Mouse (Mus musculus) megakaryocyte, embryonic 14.5 days (primary cell): ENCODE data around the gene Slc12a3. TPM values are rescaled to one million over a fixed set of nuclear protein-coding genes. Genes with fewer than 3 reads are reported as not detected.

Experiments used
- H3K27me3 ChIP-seq: replicated peaks from 2 replicates; pipeline ENCODE3; 2012; ENCODE audit warnings: inconsistent platforms
- H3K36me3 ChIP-seq: replicated peaks from 2 replicates; pipeline ENCODE3; 2012; ENCODE audit warnings: low read length, inconsistent platforms, mixed read lengths
- H3K4me1 ChIP-seq: 2 replicates; pipeline ENCODE4 v1.6.1; 2012; ENCODE audit warnings: inconsistent platforms
- H3K4me3 ChIP-seq: replicated peaks from 2 replicates; pipeline ENCODE3; 2012; ENCODE audit warnings: moderate library complexity, mild to moderate bottlenecking, inconsistent platforms
- H3K9me3 ChIP-seq: 2 replicates; pipeline ENCODE4 v1.6.1; 2012; ENCODE audit warnings: inconsistent platforms
- FLI1 ChIP-seq: IDR thresholded peaks from 2 replicates; pipeline ENCODE4 v1.6.1; 2012; ENCODE audit warnings: low read length, inconsistent platforms, mixed read lengths
- GATA1 ChIP-seq: IDR thresholded peaks from 3 replicates; pipeline ENCODE4 v1.6.1; 2012; ENCODE audit warnings: mixed read lengths, low read length, inconsistent platforms, borderline replicate concordance
- polyA plus RNA-seq: library from polyadenylated mRNA; stranded (reverse); fragments of >175 nt; gene quantifications from 2 replicates; pipeline ENCODE4 v1.2.3, GENCODE M21; 2012; ENCODE audit warnings: low replicate concordance; ENCODE audit not compliant: insufficient read depth

Gene Slc12a3
- polyA plus RNA-seq, 1 experiment: not detected

DNA sequence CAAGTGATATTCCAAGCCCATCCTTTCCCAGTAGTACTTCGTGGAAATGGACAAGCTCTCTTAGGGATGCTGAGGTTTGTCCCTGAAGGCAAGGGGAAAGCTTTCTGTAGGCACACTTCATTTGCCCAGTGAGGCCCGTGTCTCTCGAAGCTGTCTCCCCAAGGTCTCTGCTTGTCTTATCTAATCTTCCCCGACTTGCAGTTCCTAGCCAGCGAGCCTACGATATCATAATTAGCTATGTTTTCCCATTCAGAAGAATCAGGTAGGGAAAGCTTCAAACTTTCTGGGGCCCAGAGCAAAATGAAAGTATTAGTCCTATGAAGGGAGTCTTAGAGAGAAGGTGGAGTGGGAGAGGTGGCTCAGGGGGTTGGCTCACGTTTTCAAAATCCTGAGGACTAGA is 55.2 kb downstream of the Slc12a3 start:
- Histone ChIP-seq H3K9me3 (no peaks in the 10 kb centered on the region), H3K27me3 (no peaks in the 10 kb centered on the region), H3K4me3 (no peak overlapping the region), H3K4me1 (peaks cover 55% of the 10 kb centered on the region), H3K36me3 (peaks cover 11% of the 10 kb centered on the region)
- TF ChIP-seq FLI1 (no peak), GATA1 (no peak)

DNA sequence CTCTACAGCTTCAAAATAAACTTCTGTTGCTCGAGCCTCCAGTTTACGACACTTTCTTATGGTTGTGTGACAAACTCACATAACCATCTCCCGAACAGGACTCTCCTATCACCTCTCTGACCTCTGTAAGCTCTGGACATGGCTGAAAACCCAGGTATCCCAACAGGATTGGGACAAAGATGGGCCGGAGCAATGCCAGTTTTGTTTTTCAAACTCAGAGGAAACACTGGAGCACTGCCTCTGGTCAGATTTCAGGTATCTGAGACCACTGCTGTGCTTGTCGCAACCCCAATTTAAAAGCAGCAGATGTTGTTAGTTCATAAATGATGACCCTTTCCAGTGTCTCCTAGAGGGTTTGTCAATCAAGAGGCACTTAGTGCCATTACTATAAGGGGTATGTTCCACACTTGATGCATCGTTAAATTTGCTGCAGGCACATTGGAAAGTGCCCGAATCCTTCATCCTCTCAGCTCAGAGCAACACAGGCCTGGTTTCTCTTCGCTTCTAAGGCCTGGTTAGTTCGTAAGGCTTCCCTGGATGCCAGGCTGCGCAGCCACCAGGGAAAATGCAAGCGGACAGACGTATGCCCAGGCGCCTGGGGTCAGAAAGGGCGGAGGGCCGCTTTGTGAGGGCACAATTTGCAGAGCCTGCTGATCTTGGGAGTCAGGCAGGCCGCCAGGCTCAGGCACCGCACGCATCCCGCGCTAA is 56.7 kb downstream of the Slc12a3 start:
- no peak for TF ChIP-seq GATA1
- no peak for TF ChIP-seq FLI1
- Histone ChIP-seq H3K27me3 (no peaks in the 10 kb centered on the region), H3K9me3 (no peaks in the 10 kb centered on the region), H3K4me3 (peak overlapping the region; percentile 93), H3K36me3 (peaks cover 26% of the 10 kb centered on the region), H3K4me1 (peaks cover 56% of the 10 kb centered on the region)

DNA sequence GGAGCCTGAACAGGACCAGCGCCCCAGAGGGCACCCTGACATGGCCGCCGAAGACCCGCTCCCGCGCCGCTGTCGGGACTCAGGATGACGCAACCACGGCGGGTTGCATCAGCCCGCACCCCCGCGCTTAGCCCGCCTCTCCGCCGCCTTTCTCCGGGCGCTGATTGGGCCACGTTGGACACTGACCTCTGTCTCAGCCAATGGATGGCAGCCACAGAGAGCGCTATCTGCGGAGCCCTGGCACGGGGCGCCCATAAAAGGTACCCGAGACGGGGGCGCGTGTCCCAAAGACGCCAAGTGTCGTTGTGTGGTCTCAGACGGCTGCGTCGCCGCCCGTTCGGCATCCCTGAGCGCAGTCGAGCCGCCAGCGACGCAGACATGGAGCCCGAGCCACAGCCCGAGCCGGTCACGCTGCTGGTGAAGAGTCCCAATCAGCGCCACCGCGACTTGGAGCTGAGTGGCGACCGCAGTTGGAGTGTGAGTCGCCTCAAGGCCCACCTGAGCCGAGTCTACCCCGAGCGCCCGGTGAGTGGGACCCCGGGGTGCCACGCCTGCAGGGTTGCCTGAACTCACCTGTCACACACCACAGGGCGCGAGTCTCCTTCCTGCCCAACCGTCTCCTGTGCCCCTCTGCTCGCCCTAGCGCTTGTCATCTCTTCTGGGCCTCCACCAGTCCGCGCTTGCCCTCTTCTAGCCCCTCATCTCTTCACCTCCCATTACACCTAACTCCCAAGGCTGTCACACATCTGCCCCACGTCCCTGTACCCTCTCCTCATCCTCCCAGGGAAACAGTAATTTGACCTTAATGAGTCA is 57.4 kb downstream of the Slc12a3 start, which contains the start of gene Herpud1:
Gene Herpud1 (plus strand): TSS at position 225 of the 813 bp plus-strand sequence.
- TF ChIP-seq GATA1 (no peak), FLI1 (no peak)
- H3K27me3 ChIP-seq: no peaks in the 10 kb centered on the region
- H3K9me3 ChIP-seq: no peaks in the 10 kb centered on the region
- peak within 1 kb of the TSS; percentile 93 for H3K4me3 ChIP-seq
- peaks cover 60% of the 10 kb centered on the region for H3K4me1 ChIP-seq
- peaks cover 33% of the 10 kb centered on the region for H3K36me3 ChIP-seq

DNA sequence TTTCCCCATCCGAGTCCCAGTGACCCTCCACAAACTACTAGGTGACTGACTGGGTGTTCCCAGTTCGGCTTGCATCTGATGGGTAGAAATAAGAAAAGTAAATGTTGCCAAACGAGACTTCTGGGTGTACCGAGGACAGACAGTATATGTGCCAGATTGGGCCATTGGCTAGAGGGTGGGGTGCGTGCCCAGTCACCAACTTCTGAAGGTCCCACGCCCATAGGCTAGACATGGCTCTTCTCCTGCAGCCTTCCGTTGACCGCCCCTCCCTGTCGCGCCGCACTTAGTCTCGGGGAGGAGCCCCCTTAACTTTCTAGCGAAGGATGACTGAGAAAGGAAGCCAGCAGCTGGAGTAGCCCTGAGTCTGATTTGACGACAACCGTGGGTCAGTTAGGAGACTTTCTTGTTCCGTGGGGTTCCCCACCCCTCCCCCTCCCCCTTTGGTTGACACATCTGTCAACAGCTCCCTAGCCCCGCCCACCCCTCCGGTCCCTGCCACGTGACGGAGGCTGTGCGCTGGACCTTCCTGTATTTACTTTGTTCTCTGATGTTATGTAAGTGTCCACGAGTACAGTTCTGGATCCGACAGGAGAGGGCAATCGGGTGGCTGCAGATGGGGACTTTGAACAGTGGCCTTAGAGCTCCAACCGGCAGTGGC is 58.2 kb downstream of the Slc12a3 start:
- Histone ChIP-seq H3K4me1 (peaks cover 62% of the 10 kb centered on the region), H3K36me3 (peaks cover 41% of the 10 kb centered on the region)
- TF ChIP-seq FLI1 (no peak), GATA1 (no peak)

DNA sequence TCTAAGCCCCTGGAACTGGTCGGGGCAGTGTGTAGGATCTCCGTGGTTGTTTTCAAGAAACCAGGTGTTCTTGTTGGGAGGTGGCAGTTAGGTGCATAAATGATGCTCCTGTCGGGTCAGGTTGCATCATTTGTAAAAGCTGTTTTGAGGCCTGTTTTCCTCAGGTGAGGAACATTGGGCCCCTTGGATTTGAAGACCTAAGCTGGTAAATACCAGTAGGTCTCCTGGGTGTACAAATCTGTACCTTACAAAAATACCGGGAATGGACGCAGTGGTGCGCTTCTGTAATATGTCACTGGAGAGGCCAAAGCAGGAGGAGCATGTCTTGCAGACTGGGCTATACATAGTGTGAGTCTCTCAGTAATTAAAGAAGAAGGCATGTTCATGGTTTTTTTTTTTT is 58.8 kb downstream of the Slc12a3 start:
- H3K9me3 ChIP-seq: no peaks in the 10 kb centered on the region
- no peak for TF ChIP-seq FLI1
- TF ChIP-seq GATA1: no peak
- H3K27me3 ChIP-seq: no peaks in the 10 kb centered on the region
- peak overlapping the region; percentile 93 for H3K4me3 ChIP-seq
- peaks cover 47% of the 10 kb centered on the region for H3K36me3 ChIP-seq
- peaks cover 68% of the 10 kb centered on the region for H3K4me1 ChIP-seq

More for the DNA sequence above, 58.2 kb downstream of the Slc12a3 start:
- H3K4me3 ChIP-seq: peak overlapping the region; percentile 93
- no peaks in the 10 kb centered on the region for H3K27me3 ChIP-seq
- no peaks in the 10 kb centered on the region for H3K9me3 ChIP-seq

DNA sequence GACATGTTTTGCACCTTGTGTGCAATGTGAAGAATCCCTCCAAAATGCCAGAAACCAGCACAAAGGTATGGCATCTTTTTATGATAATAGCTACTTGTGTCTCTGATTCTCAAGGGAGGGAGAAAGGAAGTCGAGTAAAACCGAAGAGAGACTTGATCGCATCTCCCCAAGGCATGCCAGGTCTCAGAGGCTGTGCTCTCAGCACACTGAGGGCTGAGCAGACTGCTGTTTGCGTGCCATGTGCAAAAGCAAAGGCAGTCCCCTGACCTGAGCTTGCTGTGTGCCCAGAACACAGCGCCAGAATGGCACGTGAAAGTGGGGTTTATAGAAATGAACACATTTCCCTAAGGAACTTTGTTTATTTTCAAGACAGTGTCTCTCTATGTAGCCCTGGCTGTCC is 60.5 kb downstream of the Slc12a3 start:
- Histone ChIP-seq H3K27me3 (no peaks in the 10 kb centered on the region), H3K9me3 (no peaks in the 10 kb centered on the region), H3K4me1 (peaks cover 60% of the 10 kb centered on the region), H3K36me3 (peaks cover 64% of the 10 kb centered on the region), H3K4me3 (peak overlapping the region; percentile 47)
- TF ChIP-seq FLI1: no peak
- TF ChIP-seq GATA1: no peak

DNA sequence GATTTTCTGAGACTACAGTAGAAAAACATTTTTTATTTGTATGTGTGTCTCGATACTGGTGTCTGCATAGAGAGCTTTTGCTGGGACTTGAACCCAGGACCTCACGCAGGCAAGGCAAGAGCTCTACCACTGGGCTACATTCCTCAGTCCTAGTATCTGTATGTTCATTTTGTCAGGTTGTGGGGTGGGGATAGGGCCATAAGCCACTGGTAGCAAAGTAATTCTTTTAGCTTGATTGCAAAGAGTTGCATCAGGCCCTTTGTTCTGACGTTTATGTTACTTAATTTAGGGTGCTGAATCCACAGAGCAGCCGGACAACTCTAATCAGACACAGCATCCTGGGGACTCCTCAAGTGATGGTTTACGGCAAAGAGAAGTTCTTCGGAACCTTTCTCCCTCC is 61.4 kb downstream of the Slc12a3 start:
- H3K27me3 ChIP-seq: no peaks in the 10 kb centered on the region
- peaks cover 73% of the 10 kb centered on the region for H3K36me3 ChIP-seq
- H3K4me1 ChIP-seq: peaks cover 56% of the 10 kb centered on the region
- H3K4me3 ChIP-seq: no peak overlapping the region
- no peaks in the 10 kb centered on the region for H3K9me3 ChIP-seq
- TF ChIP-seq GATA1 (no peak), FLI1 (no peak)

DNA sequence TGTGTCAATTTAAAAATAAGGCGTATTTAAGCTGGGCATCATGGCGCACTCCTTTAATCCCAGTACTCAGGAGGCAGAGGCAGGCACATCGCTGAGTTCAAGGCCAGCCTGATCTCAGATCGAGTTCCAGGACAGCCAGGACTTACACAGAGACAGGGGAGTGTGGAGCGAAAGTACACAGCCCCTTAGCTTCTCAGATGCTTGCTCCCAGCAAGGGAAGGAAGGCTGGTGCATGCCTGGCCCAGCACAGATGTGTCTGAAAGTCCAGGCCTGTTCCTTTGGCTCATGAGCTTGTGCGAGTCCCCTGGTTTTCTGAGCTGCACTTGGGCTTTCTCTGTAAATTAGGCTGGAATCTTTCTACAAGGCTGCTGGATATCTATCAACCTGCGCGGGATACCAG is 61.9 kb downstream of the Slc12a3 start:
- no peaks in the 10 kb centered on the region for H3K9me3 ChIP-seq
- peaks cover 78% of the 10 kb centered on the region for H3K36me3 ChIP-seq
- H3K4me3 ChIP-seq: no peak overlapping the region
- H3K27me3 ChIP-seq: no peaks in the 10 kb centered on the region
- TF ChIP-seq FLI1 (no peak), GATA1 (no peak)
- H3K4me1 ChIP-seq: peaks cover 53% of the 10 kb centered on the region

DNA sequence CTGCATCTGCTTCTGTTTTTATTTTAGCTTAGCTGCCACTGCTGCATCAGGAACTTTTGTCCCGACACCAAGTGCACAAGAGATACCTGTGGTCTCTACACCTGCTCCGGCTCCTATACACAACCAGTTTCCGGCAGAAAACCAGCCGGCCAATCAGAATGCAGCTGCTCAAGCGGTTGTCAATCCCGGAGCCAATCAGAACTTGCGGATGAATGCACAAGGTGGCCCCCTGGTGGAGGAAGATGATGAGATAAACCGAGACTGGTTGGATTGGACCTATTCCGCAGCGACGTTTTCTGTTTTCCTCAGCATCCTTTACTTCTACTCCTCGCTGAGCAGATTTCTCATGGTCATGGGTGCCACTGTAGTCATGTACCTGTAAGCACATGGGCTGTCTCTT is 63.1 kb downstream of the Slc12a3 start:
- H3K9me3 ChIP-seq: no peaks in the 10 kb centered on the region
- H3K4me3 ChIP-seq: no peak overlapping the region
- peaks cover 90% of the 10 kb centered on the region for H3K36me3 ChIP-seq
- no peaks in the 10 kb centered on the region for H3K27me3 ChIP-seq
- TF ChIP-seq GATA1 (no peak), FLI1 (no peak)
- peaks cover 59% of the 10 kb centered on the region for H3K4me1 ChIP-seq
